Mouse (Mus musculus): ENCODE results near the gene Wbp1l.

The Wbp1l gene

DNA sequence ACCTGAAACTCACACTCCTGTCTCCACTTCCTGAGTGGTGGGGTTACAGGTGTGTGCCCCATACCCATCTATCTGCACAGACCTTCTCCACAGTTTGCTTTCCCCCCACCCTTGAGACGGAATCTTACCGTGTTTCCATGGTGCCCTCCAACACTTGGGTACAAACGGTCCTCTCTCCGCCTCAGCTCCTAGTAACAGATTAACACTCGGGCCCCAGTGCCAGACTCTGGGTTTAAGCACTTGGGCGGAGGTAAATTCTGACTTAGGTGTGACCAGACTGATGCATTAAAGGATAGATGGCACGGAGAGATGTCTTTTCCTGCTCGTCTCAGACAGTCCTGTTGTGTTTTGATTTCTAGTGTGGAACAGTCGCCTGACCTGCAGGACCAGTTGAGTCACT, 102.3 kb downstream of the Wbp1l start:
- no peak for DNase-seq (ENCODE audit: low read depth, low spot score)

DNA sequence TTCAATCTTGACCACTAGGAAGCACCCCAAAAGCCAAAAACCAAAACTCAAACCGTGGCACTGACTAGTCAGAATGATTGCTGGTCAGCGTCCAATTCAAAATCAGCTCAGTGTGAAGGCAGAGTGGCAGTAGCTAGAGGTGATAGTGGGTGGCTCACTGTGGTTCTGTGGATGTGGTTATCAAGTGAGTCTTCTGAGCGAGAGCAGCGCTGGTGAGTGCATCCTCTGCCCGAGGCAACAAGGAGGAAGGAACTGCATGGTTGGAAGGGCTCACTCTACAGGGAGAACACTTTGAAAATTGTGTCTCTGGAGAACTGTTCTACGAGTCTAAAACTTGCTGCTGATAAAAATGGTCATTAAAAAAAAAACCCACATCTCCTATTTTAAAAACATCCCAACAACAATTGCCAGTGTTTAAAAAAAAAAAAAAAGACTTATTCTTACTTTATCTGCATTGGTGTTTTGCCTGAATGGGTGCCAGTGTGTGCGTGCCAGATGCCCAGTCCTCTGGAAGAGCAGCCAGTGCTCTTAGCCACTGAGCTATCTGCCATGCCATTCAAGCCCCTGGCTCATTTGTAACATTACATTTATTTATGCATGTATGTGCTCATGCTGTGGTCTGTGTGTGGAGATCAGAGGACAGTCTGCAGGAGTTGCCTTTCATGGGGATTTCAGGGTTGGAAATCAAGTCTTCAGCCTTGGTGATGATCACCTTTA, 107.1 kb downstream of the Wbp1l start:
- no peak for DNase-seq (ENCODE audit: low read depth, low spot score)

DNA sequence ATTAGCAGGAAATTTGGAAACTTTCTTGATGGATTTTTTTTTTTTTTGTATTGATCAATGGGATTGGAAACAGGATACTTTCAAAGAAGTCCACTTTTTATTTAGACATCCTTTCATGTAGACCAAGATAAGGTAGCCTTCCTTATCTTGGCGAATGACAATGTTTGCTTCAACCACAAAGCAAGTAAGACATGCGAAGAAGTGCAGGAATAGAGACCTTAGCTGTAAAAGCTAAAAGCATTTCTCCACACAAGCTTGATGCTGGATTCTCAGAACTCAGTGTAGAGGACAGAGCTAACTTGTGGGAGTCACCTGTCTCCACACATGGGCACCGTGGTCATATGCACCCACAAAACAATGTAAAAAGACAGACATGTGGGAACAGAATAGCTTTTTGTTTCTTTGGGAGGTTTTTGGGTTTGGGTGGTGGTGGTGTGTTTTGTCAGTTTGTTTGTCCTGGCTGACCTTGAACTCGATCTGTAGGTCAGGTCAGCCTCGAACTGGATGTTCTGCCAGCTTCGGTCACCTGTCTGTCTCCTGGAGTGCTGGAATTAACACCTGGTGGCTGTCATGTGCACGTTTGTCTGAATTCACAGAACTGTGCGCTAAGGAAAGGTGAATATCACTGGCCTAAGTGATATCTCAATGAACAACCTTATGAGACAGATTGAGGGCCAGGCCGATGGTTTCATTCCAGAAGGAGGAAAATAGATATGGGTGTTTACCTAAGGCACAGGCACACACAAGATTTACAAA, 107.8 kb downstream of the Wbp1l start:
- no peak for DNase-seq (ENCODE audit: low read depth, low spot score)
